Mouse (Mus musculus) myocyte (in vitro differentiated cells): ENCODE data around the gene Paxx.

ENCODE experiments used
- CEBPB ChIP-seq: IDR thresholded peaks from 2 replicates; pipeline ENCODE4 v1.6.1; 2011; ENCODE audit warnings: mild to moderate bottlenecking, moderate library complexity; ENCODE audit not compliant: poor library complexity, insufficient read depth, severe bottlenecking
- E2F4 ChIP-seq: IDR thresholded peaks from one replicate; pipeline ENCODE4 v1.6.1; 2011; ENCODE audit warnings: mild to moderate bottlenecking, control low read depth, moderate library complexity; ENCODE audit not compliant: insufficient read depth
- MAX ChIP-seq: IDR thresholded peaks from one replicate; pipeline ENCODE4 v1.6.1; 2011; ENCODE audit warnings: low read depth, mild to moderate bottlenecking, control low read depth
- MYOG ChIP-seq, 3 experiments: IDR thresholded peaks; one replicate each; pipeline ENCODE4 v1.6.1; 2011; ENCODE audit warnings: control low read depth in 2 of 3, low read depth in 2 of 3, mild to moderate bottlenecking in 2 of 3; ENCODE audit not compliant: insufficient read length in 2 of 3, control insufficient read depth in 1 of 3, insufficient read depth in 1 of 3
- POLR2A ChIP-seq: IDR thresholded peaks from one replicate; pipeline ENCODE4 v1.6.1; 2011; ENCODE audit warnings: low read depth, mild to moderate bottlenecking, control low read depth, moderate library complexity; ENCODE audit not compliant: insufficient read length
- POLR2AphosphoS2 ChIP-seq: IDR thresholded peaks from one replicate; pipeline ENCODE4 v1.6.1; 2011; ENCODE audit warnings: low read depth, control low read depth; ENCODE audit not compliant: insufficient read length
- TCF12 ChIP-seq: IDR thresholded peaks from one replicate; pipeline ENCODE4 v1.6.1; 2011; ENCODE audit warnings: mild to moderate bottlenecking, control low read depth; ENCODE audit not compliant: poor library complexity, insufficient read depth, severe bottlenecking

DNA sequence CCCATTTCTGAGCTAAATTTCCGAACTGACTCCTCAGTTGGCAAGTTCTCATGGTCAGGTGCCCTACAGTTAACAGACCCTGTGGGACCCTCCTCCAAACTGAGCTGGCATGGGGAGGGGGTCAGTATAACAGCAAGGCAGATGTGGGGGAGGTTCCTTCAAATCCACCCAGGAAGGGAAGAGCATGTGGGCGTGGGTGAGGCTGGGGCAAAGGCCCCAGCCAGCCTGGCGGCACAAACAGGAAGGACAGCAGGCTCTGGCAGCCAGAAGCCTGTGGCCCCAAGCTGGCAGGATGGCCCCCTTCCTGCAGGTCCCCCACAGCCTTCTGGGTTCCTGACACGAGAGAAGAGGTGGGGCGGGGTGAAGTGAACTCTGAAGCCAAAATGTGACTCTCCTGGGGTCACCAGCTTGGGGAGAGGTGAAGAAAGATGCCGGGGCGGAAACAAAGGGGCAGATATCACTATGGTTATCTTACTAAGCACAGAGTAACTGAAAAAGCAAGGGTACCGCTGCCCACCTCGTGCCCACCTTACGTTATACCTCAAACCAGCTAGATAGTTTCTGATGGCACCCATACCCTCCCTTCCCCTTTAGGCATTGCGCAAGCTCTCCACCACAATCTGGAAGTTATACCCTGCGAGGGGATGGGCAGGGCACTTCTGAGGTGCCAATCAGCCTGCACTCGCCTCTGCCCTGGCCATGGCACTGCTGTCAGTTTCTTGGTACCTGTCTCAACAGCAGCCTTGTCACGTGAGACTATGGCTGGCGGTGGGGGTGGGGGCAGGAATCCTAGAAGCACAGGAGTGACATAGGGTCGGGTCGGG lies 38.1 kb downstream of the Paxx start, which contains the start of gene Fut7:
- TF ChIP-seq TCF12: no peak
- TF ChIP-seq CEBPB: peak; percentile 68; the same call in 1 of the 2 replicates
- TF ChIP-seq POLR2A: no peak
- TF ChIP-seq MAX: no peak
- no peak for TF ChIP-seq POLR2AphosphoS2
- no peak for TF ChIP-seq E2F4
- no peak for TF ChIP-seq MYOG (IDR thresholded peaks at IDR 0.05; ENCODE audit: control insufficient read depth in 1 of 3, insufficient read depth in 1 of 3, insufficient read length in 2 of 3, low read depth in 2 of 3)
